Mouse (Mus musculus): ENCODE results near the gene Exph5.
A peak's percentile ranks its signal among the peaks of the same experiment; 100 is the strongest.

Gene Exph5

GRCm38 (mm10) chr9:53301269-53301720 lies at the start of gene Exph5:
Gene Exph5, plus strand, starts transcription at chr9:53301670.
- no peak for DNase-seq (ENCODE audit: extremely low spot score, low read depth, low spot score)

GRCm38 (mm10) chr9:53254368-53254767 lies 47.1 kb upstream of the Exph5 start:
- peak; percentile 56 for DNase-seq (ENCODE audit: extremely low spot score, low read depth, low spot score)

- no peak for DNase-seq (ENCODE audit: extremely low spot score, low read depth, low spot score)
Observed at GRCm38 (mm10) chr9:53256690-53257305, 44.7 kb upstream of the Exph5 start.

- DNase-seq (ENCODE audit: extremely low spot score, low read depth, low spot score), result no peak
Observed at GRCm38 (mm10) chr9:53257772-53258171, 43.7 kb upstream of the Exph5 start.

- DNase-seq (ENCODE audit: extremely low spot score, low read depth, low spot score), result no peak
Observed at GRCm38 (mm10) chr9:53258199-53258598, 43.3 kb upstream of the Exph5 start.

GRCm38 (mm10) chr9:53264387-53264786 lies 37.1 kb upstream of the Exph5 start:
- DNase-seq (ENCODE audit: extremely low spot score, low read depth, low spot score), result no peak

GRCm38 (mm10) chr9:53265589-53265988 lies 35.9 kb upstream of the Exph5 start:
- no peak for DNase-seq (ENCODE audit: extremely low spot score, low read depth, low spot score)

- DNase-seq (ENCODE audit: extremely low spot score, low read depth, low spot score), result no peak
Observed at GRCm38 (mm10) chr9:53268036-53268435, 33.4 kb upstream of the Exph5 start.

- DNase-seq (ENCODE audit: extremely low spot score, low read depth, low spot score), result no peak
Observed at GRCm38 (mm10) chr9:53268731-53269465, 32.6 kb upstream of the Exph5 start.

GRCm38 (mm10) chr9:53269466-53269755 lies 32.1 kb upstream of the Exph5 start:
- no peak for DNase-seq (ENCODE audit: extremely low spot score, low read depth, low spot score)

- no peak for DNase-seq (ENCODE audit: extremely low spot score, low read depth, low spot score)
Observed at GRCm38 (mm10) chr9:53271281-53272022, 30.0 kb upstream of the Exph5 start.

GRCm38 (mm10) chr9:53272207-53272606 lies 29.3 kb upstream of the Exph5 start:
- DNase-seq (ENCODE audit: extremely low spot score, low read depth, low spot score), result no peak

GRCm38 (mm10) chr9:53272714-53273113 lies 28.8 kb upstream of the Exph5 start:
- DNase-seq (ENCODE audit: extremely low spot score, low read depth, low spot score), result no peak

- DNase-seq (ENCODE audit: extremely low spot score, low read depth, low spot score), result no peak
Observed at GRCm38 (mm10) chr9:53276381-53276780, 25.1 kb upstream of the Exph5 start.

GRCm38 (mm10) chr9:53278997-53279396 lies 22.5 kb upstream of the Exph5 start:
- DNase-seq (ENCODE audit: extremely low spot score, low read depth, low spot score), result no peak

- no peak for DNase-seq (ENCODE audit: extremely low spot score, low read depth, low spot score)
Observed at GRCm38 (mm10) chr9:53286793-53287192, 14.7 kb upstream of the Exph5 start.

- no peak for DNase-seq (ENCODE audit: extremely low spot score, low read depth, low spot score)
Observed at GRCm38 (mm10) chr9:53290006-53290405, 11.5 kb upstream of the Exph5 start.

GRCm38 (mm10) chr9:53292833-53293232 lies 8.6 kb upstream of the Exph5 start:
- no peak for DNase-seq (ENCODE audit: extremely low spot score, low read depth, low spot score)

- DNase-seq (ENCODE audit: extremely low spot score, low read depth, low spot score), result no peak
Observed at GRCm38 (mm10) chr9:53301801-53302311, 386 bp downstream of the Exph5 start.

GRCm38 (mm10) chr9:53302415-53302814 lies 945 bp downstream of the Exph5 start:
- DNase-seq (ENCODE audit: extremely low spot score, low read depth, low spot score), result no peak

GRCm38 (mm10) chr9:53307904-53308303 lies 6.4 kb downstream of the Exph5 start:
- DNase-seq (ENCODE audit: extremely low spot score, low read depth, low spot score), result no peak

GRCm38 (mm10) chr9:53312981-53313380 lies 11.5 kb downstream of the Exph5 start:
- no peak for DNase-seq (ENCODE audit: extremely low spot score, low read depth, low spot score)
